Mouse (Mus musculus) cortical plate, adult 2 months (tissue): ENCODE data around the gene Gpa33.

Experiments used
- CTCF ChIP-seq: fragments of 200-500 bp; IDR thresholded peaks from 2 replicates; pipeline ENCODE4 v1.5.1; 2011; ENCODE audit warnings: mild to moderate bottlenecking, control low read depth, low read length; ENCODE audit not compliant: insufficient read depth; ENCODE audit errors: extremely low read depth
- POLR2A ChIP-seq: fragments of 200-500 bp; IDR thresholded peaks from 2 replicates; pipeline ENCODE4 v1.6.1; 2011; ENCODE audit warnings: mild to moderate bottlenecking, low read length, control low read depth; ENCODE audit not compliant: insufficient read depth; ENCODE audit errors: extremely low read depth

DNA sequence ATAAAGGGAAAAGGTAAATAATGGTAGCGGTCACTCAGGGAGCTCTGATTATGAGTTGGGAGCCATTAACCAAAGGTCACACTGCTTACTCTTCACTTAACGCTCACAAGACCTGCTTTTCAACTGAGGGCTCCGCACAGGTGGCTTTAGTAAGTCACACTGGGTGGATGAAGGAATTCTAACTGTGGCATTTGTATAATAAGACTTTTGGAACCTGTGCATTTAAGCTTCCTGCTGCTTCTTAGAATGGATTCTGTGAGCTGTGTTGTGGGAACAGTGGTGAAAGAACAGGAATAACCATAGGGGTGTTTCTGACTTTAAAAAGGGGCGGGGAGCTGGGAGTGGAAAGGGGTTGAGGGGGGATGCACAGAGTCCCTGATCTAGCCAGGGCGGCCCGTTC lies 12.3 kb downstream of the Gpa33 start:
- no peak for TF ChIP-seq CTCF
- no peak for TF ChIP-seq POLR2A
